Mouse (Mus musculus) lung, postnatal 0 days (tissue): ENCODE measurements at regions not wholly inside any gene's neighbourhood (a gene's known extent, or its start where the extent isn't known, plus 50 kb on each side); places are given as distances from the start of the nearest gene placed in this dataset.

Source experiments
- ATAC-seq: fragments of 200-750 bp; cut with Nextera tagmentation; 2 replicates; pipeline ENCODE4 v1.8.0; 2017; ENCODE audit warnings: moderate library complexity
- DNase-seq: peaks from one replicate; pipeline ENCODE4 v3.0.0-alpha.2; 2016; ENCODE audit warnings: low spot score
- H3K27ac ChIP-seq: fragments of 300-500 bp; sonication (generic); 2 replicates; pipeline ENCODE4 v1.5.1; 2014; ENCODE audit warnings: antibody characterized with exemption, mild to moderate bottlenecking, low read length, mixed read lengths
- H3K27me3 ChIP-seq: fragments of 300-500 bp; sonication (generic); replicated peaks from 2 replicates; pipeline ENCODE4 v1.6.1; 2014; ENCODE audit warnings: low read length, mixed read lengths; ENCODE audit not compliant: insufficient read depth
- H3K36me3 ChIP-seq: fragments of 300-500 bp; sonication (generic); 2 replicates; pipeline ENCODE4 v1.6.1; 2014; ENCODE audit warnings: low read length, mixed read lengths; ENCODE audit not compliant: insufficient read depth
- H3K4me1 ChIP-seq: fragments of 300-500 bp; sonication (generic); 2 replicates; pipeline ENCODE4 v1.6.1; 2014; ENCODE audit warnings: antibody characterized with exemption, low read depth, low read length, mixed read lengths; ENCODE audit not compliant: insufficient read depth
- H3K4me2 ChIP-seq: fragments of 300-500 bp; sonication (generic); replicated peaks from 2 replicates; pipeline ENCODE4 v1.6.1; 2014; ENCODE audit warnings: low read depth, mild to moderate bottlenecking, low read length, moderate library complexity, mixed read lengths
- H3K4me3 ChIP-seq: fragments of 300-500 bp; sonication (generic); 2 replicates; pipeline ENCODE4 v1.5.1; 2014; ENCODE audit warnings: low read depth, low read length
- H3K9ac ChIP-seq: fragments of 300-500 bp; sonication (generic); replicated peaks from 2 replicates; pipeline ENCODE4 v1.6.1; 2014; ENCODE audit warnings: low read depth, mild to moderate bottlenecking
- H3K9me3 ChIP-seq: fragments of 300-500 bp; sonication (generic); 2 replicates; pipeline ENCODE4 v1.6.1; 2016; ENCODE audit warnings: low read length, mixed read lengths
- CTCF ChIP-seq: IDR thresholded peaks from 2 replicates; pipeline ENCODE4 v1.5.1; 2016; ENCODE audit warnings: antibody characterized with exemption, mild to moderate bottlenecking
- EP300 ChIP-seq: IDR thresholded peaks from 2 replicates; pipeline ENCODE4 v1.6.1; 2016; ENCODE audit warnings: antibody characterized with exemption, mild to moderate bottlenecking, control low read depth
- WGBS: fragments of 180-500 bp; shearing (Covaris S2); extraction: QIAGEN DNeasy Blood & Tissue Kit; methylation state at CpG from one replicate; pipeline ENCODE4 v1.1.7; 2014; 5-methylcytosine and 5-hydroxymethylcytosine counted together

DNA sequence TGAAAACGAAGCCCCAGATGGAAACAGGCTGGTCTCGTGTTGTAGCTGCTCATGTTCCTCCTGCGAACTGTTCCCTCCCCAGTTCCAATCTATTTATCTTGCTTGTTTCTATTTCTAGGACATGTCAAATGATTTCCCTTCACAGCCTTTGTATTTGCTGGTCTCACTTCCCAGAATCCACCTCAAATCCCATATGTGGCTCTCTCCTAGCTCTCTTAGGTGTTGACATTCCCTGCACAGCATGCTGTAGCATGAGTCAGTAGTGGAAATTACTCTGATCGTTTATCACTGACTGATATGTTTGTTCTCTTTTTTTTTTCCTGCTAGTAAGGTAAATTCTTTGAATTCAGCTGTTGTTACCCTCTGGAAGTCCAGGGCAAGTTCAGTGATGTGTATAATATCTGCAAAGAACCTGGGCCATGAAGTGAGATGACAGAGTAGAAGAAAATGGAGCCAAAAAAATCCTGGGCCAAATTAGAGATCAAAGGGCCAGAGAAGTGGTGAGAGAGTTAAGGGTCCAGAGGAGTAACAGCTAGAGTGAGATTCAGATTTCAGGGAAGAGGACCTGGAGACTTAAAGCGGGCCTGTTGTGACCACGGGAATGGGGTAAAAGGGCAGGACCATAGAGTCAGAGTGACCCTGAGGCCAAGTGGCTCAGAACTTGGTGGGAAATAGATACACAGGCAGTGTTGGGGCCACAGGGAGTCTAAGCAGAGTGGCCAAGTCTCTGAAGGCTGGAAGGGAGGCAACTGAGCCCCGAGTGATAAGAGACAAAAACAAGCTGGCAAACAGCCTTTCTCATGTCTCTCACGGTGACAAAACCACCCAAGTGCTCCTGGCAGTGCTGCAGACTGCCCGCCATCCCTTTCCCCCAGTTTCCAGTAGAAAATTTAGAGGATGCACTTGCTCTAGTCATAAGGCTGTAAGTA lies 56.3 kb upstream of the Tmtc1 start:
- Histone ChIP-seq H3K4me3 (no peak overlapping the region), H3K9ac (no peak overlapping the region), H3K27me3 (no peaks in the 10 kb centered on the region), H3K9me3 (no peaks in the 10 kb centered on the region), H3K36me3 (no peaks in the 10 kb centered on the region), H3K4me2 (no peak overlapping the region), H3K4me1 (no peaks in the 10 kb centered on the region), H3K27ac (no peak overlapping the region)
- WGBS: 31% methylated on average over 9 of the region's 9 CpGs
- no peak for ATAC-seq
- no peak for TF ChIP-seq CTCF
- TF ChIP-seq EP300: no peak
- no peak for DNase-seq
